Mouse (Mus musculus) forebrain, embryonic 14.5 days (tissue): ENCODE results near the gene Ypel3. TPM values are rescaled to one million over a fixed set of nuclear protein-coding genes. Genes with fewer than 3 reads are reported as not detected.

Source experiments
- ATAC-seq: fragments of 200-750 bp; cut with Nextera tagmentation; 2 replicates; pipeline ENCODE4 v1.8.0; 2017; ENCODE audit warnings: mild to moderate bottlenecking, moderate library complexity
- DNase-seq: peaks from one replicate; pipeline ENCODE4 v3.0.0-alpha.2; 2015; ENCODE audit warnings: low spot score
- H3K27ac ChIP-seq: fragments of 300-500 bp; sonication (generic); 2 replicates; pipeline ENCODE4 v1.5.1; 2014; ENCODE audit warnings: low read depth, mild to moderate bottlenecking, control low read depth, low read length, moderate library complexity
- H3K27me3 ChIP-seq: fragments of 300-500 bp; sonication (generic); replicated peaks from 2 replicates; pipeline ENCODE4 v1.6.1; 2014; ENCODE audit warnings: low read length, control low read depth, mixed read lengths; ENCODE audit not compliant: control insufficient read depth, insufficient read depth
- H3K36me3 ChIP-seq: fragments of 300-500 bp; sonication (generic); 2 replicates; pipeline ENCODE4 v1.6.1; 2014; ENCODE audit warnings: low read length, control low read depth; ENCODE audit not compliant: control insufficient read depth, insufficient read depth
- H3K4me1 ChIP-seq: fragments of 300-500 bp; sonication (generic); 2 replicates; pipeline ENCODE4 v1.6.1; 2014; ENCODE audit warnings: antibody characterized with exemption, low read length, control low read depth; ENCODE audit not compliant: control insufficient read depth, insufficient read depth
- H3K4me2 ChIP-seq: fragments of 300-500 bp; sonication (generic); 2 replicates; pipeline ENCODE4 v1.6.1; 2014; ENCODE audit warnings: mild to moderate bottlenecking, control low read depth, low read length
- H3K4me3 ChIP-seq: fragments of 300-500 bp; sonication (generic); 2 replicates; pipeline ENCODE4 v1.5.1; 2014; ENCODE audit warnings: low read depth, low read length, control low read depth
- H3K9ac ChIP-seq: fragments of 300-500 bp; sonication (generic); 2 replicates; pipeline ENCODE4 v1.6.1; 2014; ENCODE audit warnings: mild to moderate bottlenecking, low read length, control low read depth, moderate library complexity
- H3K9me3 ChIP-seq: fragments of 300-500 bp; sonication (generic); replicated peaks from 2 replicates; pipeline ENCODE4 v1.6.1; 2016; ENCODE audit warnings: low read length, control low read depth, mixed read lengths; ENCODE audit not compliant: control insufficient read depth
- WGBS: fragments of 180-500 bp; shearing (Covaris S2); extraction: QIAGEN DNeasy Blood & Tissue Kit; methylation state at CpG from one replicate; pipeline ENCODE4 v1.1.7; 2014; 5-methylcytosine and 5-hydroxymethylcytosine counted together
- polyA plus RNA-seq: library from polyadenylated mRNA; unstranded; fragments of >200 nt; fragmentation: Nextera tagmentation; extraction: Ambion mirVana; gene quantifications from 2 replicates; pipeline ENCODE4 v1.2.1, GENCODE M21; 2014

Gene Ypel3
- polyA plus RNA-seq, 1 experiment from 2014 or later, result 230 TPM

DNA sequence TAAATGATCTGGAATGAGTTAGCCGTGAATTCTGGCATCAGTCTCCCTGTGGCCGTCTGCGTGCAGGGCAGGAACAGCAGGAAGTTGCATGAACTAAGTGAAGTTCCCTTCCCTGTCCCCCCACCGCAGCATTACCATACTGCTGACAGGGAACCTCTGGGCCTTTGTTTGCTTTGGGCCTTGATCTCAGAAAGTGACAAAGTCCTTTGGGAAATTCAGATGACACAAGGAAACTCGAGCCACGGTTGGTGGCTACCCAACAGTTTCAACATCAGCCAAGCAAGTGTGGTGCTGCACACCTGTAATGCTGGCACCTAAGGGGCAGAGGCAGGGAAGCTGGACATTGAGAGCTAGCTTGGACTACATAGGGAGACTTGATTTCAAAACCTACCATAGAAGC lies 30.0 kb upstream of the Ypel3 start:
- Histone ChIP-seq H3K4me2 (no peak overlapping the region), H3K4me3 (no peak overlapping the region), H3K27ac (no peak overlapping the region), H3K9me3 (no peaks in the 10 kb centered on the region), H3K36me3 (no peaks in the 10 kb centered on the region), H3K27me3 (no peaks in the 10 kb centered on the region), H3K9ac (no peak overlapping the region), H3K4me1 (no peaks in the 10 kb centered on the region)
- DNase-seq (no peak), ATAC-seq (no peak)
- 53% methylated on average over 6 of the region's 6 CpGs for WGBS

GRCm38 (mm10) chr7:126748824-126749223 lies 27.9 kb upstream of the Ypel3 start:
- Histone ChIP-seq H3K4me3 (no peak overlapping the region), H3K27ac (no peak overlapping the region), H3K9ac (no peak overlapping the region), H3K4me2 (no peak overlapping the region), H3K36me3 (no peaks in the 10 kb centered on the region), H3K4me1 (no peaks in the 10 kb centered on the region), H3K27me3 (no peaks in the 10 kb centered on the region), H3K9me3 (no peaks in the 10 kb centered on the region)
- DNase-seq (no peak), ATAC-seq (no peak)
- 79% methylated on average over 7 of the region's 7 CpGs for WGBS

GRCm38 (mm10) chr7:126749582-126750343 lies 27.0 kb upstream of the Ypel3 start:
- H3K27me3 ChIP-seq, result no peaks in the 10 kb centered on the region
- H3K27ac ChIP-seq, result no peak overlapping the region
- ATAC-seq, result no peak
- no peak overlapping the region for H3K9ac ChIP-seq
- H3K36me3 ChIP-seq, result no peaks in the 10 kb centered on the region
- H3K4me3 ChIP-seq, result no peak overlapping the region
- WGBS, result 95% methylated on average over 17 of the region's 17 CpGs
- DNase-seq, result no peak
- no peak overlapping the region for H3K4me2 ChIP-seq
- no peaks in the 10 kb centered on the region for H3K9me3 ChIP-seq
- H3K4me1 ChIP-seq, result no peaks in the 10 kb centered on the region

- DNase-seq (peak; percentile 85), ATAC-seq (peak; percentile 59)
- H3K4me1 ChIP-seq, result no peaks in the 10 kb centered on the region
- no peak overlapping the region for H3K27ac ChIP-seq
- H3K9ac ChIP-seq, result no peak overlapping the region
- WGBS, result under 1% methylated on average over 9 of the region's 9 CpGs
- no peak overlapping the region for H3K4me2 ChIP-seq
- H3K27me3 ChIP-seq, result no peaks in the 10 kb centered on the region
- no peaks in the 10 kb centered on the region for H3K36me3 ChIP-seq
- H3K9me3 ChIP-seq, result no peaks in the 10 kb centered on the region
- H3K4me3 ChIP-seq, result no peak overlapping the region
Observed at GRCm38 (mm10) chr7:126754866-126755265, 21.9 kb upstream of the Ypel3 start.

DNA sequence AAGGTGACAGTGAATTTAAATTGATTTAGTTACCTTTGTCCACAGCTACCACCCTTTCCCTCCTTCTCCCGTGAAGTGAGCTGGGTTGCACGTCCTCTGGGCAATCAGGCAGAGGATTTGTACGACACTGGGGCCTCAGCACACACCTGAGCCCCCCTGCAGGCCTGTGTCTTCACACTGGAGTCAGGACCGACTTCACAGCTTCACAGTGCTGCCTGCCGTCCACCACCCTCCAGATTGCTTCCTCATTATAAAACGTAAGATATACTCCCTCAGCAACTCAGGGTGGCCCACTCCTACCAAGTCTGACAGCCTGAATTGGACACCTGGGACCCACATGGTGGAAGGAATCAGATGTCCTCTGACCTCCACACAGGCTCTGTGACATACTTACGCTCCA lies 18.2 kb upstream of the Ypel3 start:
- H3K4me2 ChIP-seq, result no peak overlapping the region

DNA sequence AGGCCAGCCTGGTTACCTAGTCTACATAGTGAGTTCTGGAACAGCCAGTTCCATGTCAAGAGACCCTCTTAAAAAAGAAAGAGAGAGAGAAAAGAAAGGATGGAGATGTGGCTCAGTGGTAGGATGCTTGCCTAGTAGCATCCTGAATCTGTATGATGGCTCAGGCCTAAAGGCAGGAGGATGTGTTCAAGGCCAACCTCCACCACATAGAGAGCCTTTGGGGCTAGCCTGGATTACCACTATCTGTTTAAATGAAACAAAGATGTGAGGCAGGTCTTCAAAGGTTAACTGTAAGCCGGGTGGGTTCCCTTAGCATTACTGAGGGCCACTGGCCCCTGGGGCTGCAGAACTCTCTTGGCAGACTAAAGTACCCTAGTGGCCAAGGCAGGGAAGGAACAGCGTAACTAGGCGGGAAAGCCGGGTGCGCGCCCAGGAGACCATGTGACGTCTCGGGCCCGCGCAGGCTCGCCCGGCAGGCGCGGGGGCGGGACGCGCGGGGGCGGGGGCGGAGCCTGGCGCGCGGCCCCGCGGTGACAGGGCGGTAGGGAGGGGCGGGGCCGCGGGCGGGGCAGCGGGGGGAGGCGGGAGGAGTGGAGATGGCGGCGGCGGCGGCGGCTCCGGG lies 17.6 kb upstream of the Ypel3 start, which contains the start of gene Mapk3:
Mapk3 (plus strand) TSS at position 552 of the 622 bp plus-strand sequence.
- Histone ChIP-seq H3K9ac (peak within 1 kb of the TSS; percentile 91), H3K9me3 (no peaks in the 10 kb centered on the region), H3K27ac (peak within 1 kb of the TSS; percentile 90), H3K27me3 (no peaks in the 10 kb centered on the region), H3K4me1 (peaks cover 14% of the 10 kb centered on the region), H3K4me3 (peak within 1 kb of the TSS; percentile 83), H3K36me3 (peaks cover 22% of the 10 kb centered on the region), H3K4me2 (peak within 1 kb of the TSS; percentile 90)
- 0% methylated on average over 2 of the region's 38 CpGs for WGBS
- peak; percentile 76 for ATAC-seq
- peak; percentile 95 for DNase-seq

More for the DNA sequence above, 18.2 kb upstream of the Ypel3 start:
- no peak for ATAC-seq
- Histone ChIP-seq H3K9ac (no peak overlapping the region), H3K4me3 (no peak overlapping the region), H3K9me3 (no peaks in the 10 kb centered on the region), H3K4me1 (peaks cover 14% of the 10 kb centered on the region), H3K27me3 (no peaks in the 10 kb centered on the region), H3K36me3 (peaks cover 16% of the 10 kb centered on the region; the same call in 1 of the 2 replicates), H3K27ac (no peak overlapping the region)
- WGBS, result 70% methylated on average over 7 of the region's 7 CpGs
- DNase-seq, result no peak

- ATAC-seq (peak; percentile 56), DNase-seq (no peak)
- peaks cover 14% of the 10 kb centered on the region for H3K4me1 ChIP-seq
- peak overlapping the region; percentile 83 for H3K4me3 ChIP-seq
- no peaks in the 10 kb centered on the region for H3K9me3 ChIP-seq
- H3K27me3 ChIP-seq, result no peaks in the 10 kb centered on the region
- peak overlapping the region; percentile 91 for H3K9ac ChIP-seq
- H3K36me3 ChIP-seq, result peaks cover 28% of the 10 kb centered on the region
- H3K27ac ChIP-seq, result peak overlapping the region; percentile 90
- under 1% methylated on average over 22 of the region's 24 CpGs for WGBS
- H3K4me2 ChIP-seq, result peak overlapping the region; percentile 90
Observed at GRCm38 (mm10) chr7:126759672-126760390, 16.9 kb upstream of the Ypel3 start.

DNA sequence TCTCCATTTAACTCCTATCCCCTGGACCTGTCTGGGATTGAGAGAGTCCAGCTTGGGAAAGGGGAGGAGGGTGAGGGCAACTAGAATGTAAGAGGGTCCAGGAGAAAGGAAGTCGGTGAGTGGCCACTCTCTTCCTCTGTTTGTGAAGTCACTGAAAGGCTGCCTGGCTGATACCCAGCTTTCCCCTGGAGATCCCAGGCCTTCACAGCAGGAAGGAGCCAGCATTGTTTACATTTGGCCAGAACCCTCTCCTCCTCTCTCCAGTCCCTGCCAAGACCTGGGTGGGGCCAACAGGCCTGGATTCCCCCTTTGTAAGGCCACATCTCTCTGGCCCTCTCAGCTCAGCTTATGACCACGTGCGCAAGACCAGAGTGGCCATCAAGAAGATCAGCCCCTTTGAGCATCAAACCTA lies 16.4 kb upstream of the Ypel3 start:
- no peaks in the 10 kb centered on the region for H3K27me3 ChIP-seq
- peak overlapping the region; percentile 91 for H3K9ac ChIP-seq
- peak; percentile 66 for DNase-seq
- WGBS, result 27% methylated on average over 3 of the region's 3 CpGs
- peak overlapping the region; percentile 90 for H3K27ac ChIP-seq
- peak; percentile 5; the same call in 1 of the 2 replicates for ATAC-seq
- H3K9me3 ChIP-seq, result no peaks in the 10 kb centered on the region
- H3K36me3 ChIP-seq, result peaks cover 34% of the 10 kb centered on the region
- H3K4me2 ChIP-seq, result peak overlapping the region; percentile 90
- H3K4me3 ChIP-seq, result peak overlapping the region; percentile 83
- peaks cover 14% of the 10 kb centered on the region for H3K4me1 ChIP-seq
